Mouse (Mus musculus): ENCODE measurements around the gene Wnt10a. TPM values are rescaled to one million over a fixed set of nuclear protein-coding genes. Genes with fewer than 3 reads are reported as not detected.

Gene Wnt10a
- total and polyA plus RNA-seq, 3 experiments, result 126 to 187 (median 155) TPM

GRCm38 (mm10) chr1:74754175-74754785 lies 37.0 kb upstream of the Wnt10a start:
- 0 out of 2 replicates have a peak, but pooled peaks have one; percentile 17 for TF ChIP-seq ETS1 (conservative IDR thresholded peaks at IDR 0.05; ENCODE audit: low read depth, low read length)
- no peak for TF ChIP-seq USF1 (IDR thresholded peaks at IDR 0.05; ENCODE audit: low read depth, low read length)
- 0 out of 2 replicates have a peak, but pooled peaks have one; percentile 0 for TF ChIP-seq MYC (IDR thresholded peaks at IDR 0.05; ENCODE audit: low read depth, low read length)
- peak; percentile 55; the same call in 1 of the 2 replicates for TF ChIP-seq CHD2 (IDR thresholded peaks at IDR 0.05; ENCODE audit: low read length)
- TF ChIP-seq IRF4 (IDR thresholded peaks at IDR 0.05; ENCODE audit: low read depth, low read length), result no peak
- no peak for TF ChIP-seq USF2 (conservative IDR thresholded peaks at IDR 0.05; ENCODE audit: low read depth, low read length)
- TF ChIP-seq CHD1 (IDR thresholded peaks at IDR 0.05; ENCODE audit: low read depth, low read length), result no peak
- no peak for TF ChIP-seq RAD21 (IDR thresholded peaks at IDR 0.05; ENCODE audit: low read depth, low read length)
- peak; percentile 61 for TF ChIP-seq TCF12 (IDR thresholded peaks at IDR 0.05; ENCODE audit: low read depth, low read length)
- no peak for TF ChIP-seq ZKSCAN1 (IDR thresholded peaks at IDR 0.05; ENCODE audit: borderline replicate concordance, low read depth, low read length)
- in situ Hi-C loops (cut with MboI; ENCODE audit: low pct_ligation_motif_present, low pct_unique_long_range_greater_than_20kb, low sequenced_read_pairs) (loop anchor here (5.0 to 10.0 kb wide), 2 partner anchors 37 to 109 kb away; no protein-coding TSS in a partner anchor), dilution Hi-C loops (cut with MboI; ENCODE audit: extremely low pct_ligation_motif_present, extremely low pct_unique_long_range_greater_than_20kb, low sequenced_read_pairs) (no loop called here)
- no peaks in the 10 kb centered on the region for H3K36me3 ChIP-seq (replicated peaks in 1 of 2; ENCODE audit: control insufficient read depth in 1 of 2, insufficient read depth in 1 of 2, low read length in 1 of 2)
- no peaks in the 10 kb centered on the region for H3K27me3 ChIP-seq (replicated peaks)
- H3K9me3 ChIP-seq (replicated peaks; ENCODE audit: low read length), result no peaks in the 10 kb centered on the region
- H3K4me2 ChIP-seq (ENCODE audit: insufficient read depth, low read depth, poor library complexity, severe bottlenecking), result no peak overlapping the region
- H3K4me1 ChIP-seq (ENCODE audit: control insufficient read depth in 1 of 2, insufficient read depth in 2 of 2), result peaks cover 16 to 23% of the 10 kb centered on the region in 2 experiments
- peak overlapping the region in 1 of 3 experiments; percentile 17 for H3K4me3 ChIP-seq (replicated peaks in 1 of 3; ENCODE audit: low read depth in 2 of 3, low read length in 2 of 3, poor library complexity in 1 of 3)
- H3K9ac ChIP-seq (ENCODE audit: insufficient read depth, low read depth), result no peak overlapping the region
- no peak for DNase-seq (ENCODE audit: extremely low read depth)
- peak overlapping the region; percentile 17; the same call in 1 of the 2 replicates for H3K27ac ChIP-seq (ENCODE audit: insufficient read depth, low read depth)
- H3K79me2 ChIP-seq (replicated peaks; ENCODE audit: control insufficient read depth, extremely low read depth, insufficient read depth, poor library complexity, severe bottlenecking), result no peaks in the 10 kb centered on the region

GRCm38 (mm10) chr1:74759773-74760172 lies 31.5 kb upstream of the Wnt10a start:
- Histone ChIP-seq H3K79me2 (replicated peaks; ENCODE audit: control insufficient read depth, extremely low read depth, insufficient read depth, poor library complexity, severe bottlenecking) (no peaks in the 10 kb centered on the region), H3K9ac (ENCODE audit: insufficient read depth, low read depth) (no peak overlapping the region), H3K36me3 (replicated peaks in 1 of 2; ENCODE audit: control insufficient read depth in 1 of 2, insufficient read depth in 1 of 2, low read length in 1 of 2) (no peaks in the 10 kb centered on the region), H3K4me1 (ENCODE audit: control insufficient read depth in 1 of 2, insufficient read depth in 2 of 2) (peaks cover 0 to 12% of the 10 kb centered on the region in 2 experiments; a peak in 2 of 4 replicates), H3K27ac (ENCODE audit: insufficient read depth, low read depth) (no peak overlapping the region), H3K4me3 (replicated peaks in 1 of 3; ENCODE audit: low read depth in 2 of 3, low read length in 2 of 3, poor library complexity in 1 of 3) (no peak overlapping the region), H3K9me3 (replicated peaks; ENCODE audit: low read length) (no peaks in the 10 kb centered on the region), H3K27me3 (replicated peaks) (no peaks in the 10 kb centered on the region), H3K4me2 (ENCODE audit: insufficient read depth, low read depth, poor library complexity, severe bottlenecking) (no peak overlapping the region)
- DNase-seq (ENCODE audit: extremely low read depth), result peak; percentile 51
- TF ChIP-seq ZC3H11A (IDR thresholded peaks at IDR 0.05; ENCODE audit: low read depth, low read length), result peak; percentile 44; the same call in 1 of the 2 replicates
- TF ChIP-seq NRF1 (IDR thresholded peaks at IDR 0.05; ENCODE audit: low read depth, low read length), result no peak
- TF ChIP-seq IRF4 (IDR thresholded peaks at IDR 0.05; ENCODE audit: low read depth, low read length), result 0 out of 2 replicates have a peak, but pooled peaks have one; percentile 23
- TF ChIP-seq USF2 (conservative IDR thresholded peaks at IDR 0.05; ENCODE audit: low read depth, low read length), result no peak
- peak in 1 of 2 experiments; percentile 91; a peak in 3 of 4 replicates for TF ChIP-seq CTCF (conservative IDR thresholded peaks at IDR 0.05 in 1 of 2, IDR thresholded peaks at IDR 0.05 in 1 of 2; ENCODE audit: low read depth in 2 of 2, low read length in 2 of 2)
- TF ChIP-seq SMC3 (IDR thresholded peaks at IDR 0.05; ENCODE audit: low read depth, low read length), result peak; percentile 91
- TF ChIP-seq ELF1 (IDR thresholded peaks at IDR 0.05; ENCODE audit: low read depth, low read length), result no peak
- TF ChIP-seq UBTF (IDR thresholded peaks at IDR 0.05; ENCODE audit: low read depth, low read length), result no peak
- no peak for TF ChIP-seq KAT2A (IDR thresholded peaks at IDR 0.05; ENCODE audit: insufficient replicate concordance, low read length)
- peak; percentile 95 for TF ChIP-seq RAD21 (IDR thresholded peaks at IDR 0.05; ENCODE audit: low read depth, low read length)
- in situ Hi-C loops (cut with MboI; ENCODE audit: low pct_ligation_motif_present, low pct_unique_long_range_greater_than_20kb, low sequenced_read_pairs), result loop anchor here (10.0 kb wide), 1 partner anchor 115 kb away; no protein-coding TSS in a partner anchor
- dilution Hi-C loops (cut with MboI; ENCODE audit: extremely low pct_ligation_motif_present, extremely low pct_unique_long_range_greater_than_20kb, low sequenced_read_pairs), result no loop called here

Measured in CH12.LX (cell line).